Mouse (Mus musculus): Measurements from ENCODE around the gene Scarb1. TPM values are rescaled to one million over a fixed set of nuclear protein-coding genes. Genes with fewer than 3 reads are reported as not detected.

Gene Scarb1
- total RNA-seq, 2 experiments from 2014 or later: 49.0 to 145 TPM

- ATAC-seq (replicated peaks; ENCODE audit: poor library complexity, severe bottlenecking): no peak
Observed at GRCm38 (mm10) chr5:125310986-125311385, 29.9 kb downstream of the Scarb1 start.

DNA sequence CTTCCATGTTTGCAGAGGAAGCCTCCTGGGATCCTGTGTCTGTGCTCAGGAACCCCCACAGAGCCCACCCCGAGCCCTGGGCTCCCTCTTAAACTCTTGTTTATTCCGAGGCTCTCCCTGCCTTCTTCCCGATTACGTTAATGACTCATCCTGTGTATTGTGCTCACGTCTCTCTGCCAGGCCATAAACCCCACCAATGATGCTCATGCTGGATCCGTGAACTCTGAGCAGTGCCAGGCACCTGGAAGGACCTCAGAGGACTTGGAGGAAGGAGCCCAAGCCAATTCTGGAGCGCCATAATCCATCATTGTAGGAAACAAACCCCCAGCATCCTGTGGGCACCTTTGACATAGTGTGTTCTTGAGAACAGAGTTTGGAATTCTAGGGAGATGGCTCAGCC, 31.7 kb downstream of the Scarb1 start:
- ATAC-seq (replicated peaks; ENCODE audit: poor library complexity, severe bottlenecking): no peak

GRCm38 (mm10) chr5:125306824-125307223, 34.1 kb downstream of the Scarb1 start:
- ATAC-seq (replicated peaks; ENCODE audit: poor library complexity, severe bottlenecking): no peak

- 0 out of 2 replicates have a peak, but pooled peaks have one; percentile 31 for ATAC-seq (replicated peaks; ENCODE audit: poor library complexity, severe bottlenecking)
Observed at GRCm38 (mm10) chr5:125306372-125306771, 34.5 kb downstream of the Scarb1 start.

DNA sequence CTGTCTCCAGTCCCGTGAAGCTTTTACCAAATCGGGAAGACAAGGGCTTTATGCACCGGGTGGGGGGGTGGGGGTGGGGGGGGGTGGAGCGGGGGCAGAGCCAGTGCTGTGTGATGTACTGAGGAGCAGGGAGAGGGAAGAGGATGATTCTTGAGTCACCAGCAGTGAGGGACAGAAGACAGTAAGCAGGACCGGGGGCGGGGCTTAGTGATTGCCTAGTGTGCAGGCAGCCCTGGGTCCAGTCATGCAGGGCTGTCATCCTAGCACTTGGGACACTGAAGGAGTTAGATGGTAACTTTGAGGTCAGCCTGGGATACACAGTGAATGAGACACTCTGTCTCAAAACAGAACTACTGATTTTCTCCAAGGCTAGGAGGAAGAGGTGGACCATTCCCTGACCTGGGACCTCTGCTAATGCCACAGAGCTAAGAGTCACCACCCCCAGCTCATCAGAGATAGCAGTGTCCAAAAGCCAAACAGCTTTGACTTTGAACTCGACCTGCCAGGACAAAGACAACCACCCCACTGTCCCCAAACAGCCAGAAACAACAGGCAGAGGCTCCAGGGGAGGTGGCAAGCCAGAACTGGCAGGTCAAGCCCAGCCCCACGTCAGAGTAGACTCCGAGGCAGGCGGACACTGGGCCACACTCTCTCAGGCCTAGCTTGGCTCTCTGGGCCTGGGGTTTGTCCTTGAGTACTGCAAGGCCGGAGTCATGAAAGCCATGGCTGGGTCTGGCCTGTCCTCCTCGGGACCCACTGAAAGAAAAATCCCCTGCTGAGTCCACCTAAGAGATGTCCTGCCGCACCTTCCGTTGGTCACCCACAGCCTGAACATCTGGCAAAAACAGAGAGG, 35.4 kb downstream of the Scarb1 start:
- ATAC-seq (replicated peaks; ENCODE audit: poor library complexity, severe bottlenecking): no peak

GRCm38 (mm10) chr5:125304245-125304856, 36.5 kb downstream of the Scarb1 start:
- peak; percentile 48 for ATAC-seq (replicated peaks; ENCODE audit: poor library complexity, severe bottlenecking)

DNA sequence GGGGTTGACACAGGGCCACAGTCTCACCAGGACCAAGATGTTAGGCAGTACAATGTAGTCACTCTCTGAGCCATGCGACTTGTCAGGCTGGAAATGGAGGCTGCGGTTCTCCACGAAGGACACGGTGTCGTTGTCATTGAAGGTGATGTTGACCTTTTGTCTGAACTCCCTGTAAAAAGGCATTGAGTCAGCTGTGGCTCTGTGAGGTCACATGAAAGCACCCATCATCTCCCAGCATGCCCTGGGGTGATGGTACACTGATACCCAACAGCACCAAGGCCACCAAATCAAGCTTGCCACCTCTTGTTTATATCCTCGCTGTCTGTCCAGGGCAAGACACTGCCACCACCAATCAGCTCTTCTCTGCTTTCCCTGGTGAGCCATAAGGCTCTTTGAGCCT, 37.8 kb downstream of the Scarb1 start:
- no peak for ATAC-seq (replicated peaks; ENCODE audit: poor library complexity, severe bottlenecking)

DNA sequence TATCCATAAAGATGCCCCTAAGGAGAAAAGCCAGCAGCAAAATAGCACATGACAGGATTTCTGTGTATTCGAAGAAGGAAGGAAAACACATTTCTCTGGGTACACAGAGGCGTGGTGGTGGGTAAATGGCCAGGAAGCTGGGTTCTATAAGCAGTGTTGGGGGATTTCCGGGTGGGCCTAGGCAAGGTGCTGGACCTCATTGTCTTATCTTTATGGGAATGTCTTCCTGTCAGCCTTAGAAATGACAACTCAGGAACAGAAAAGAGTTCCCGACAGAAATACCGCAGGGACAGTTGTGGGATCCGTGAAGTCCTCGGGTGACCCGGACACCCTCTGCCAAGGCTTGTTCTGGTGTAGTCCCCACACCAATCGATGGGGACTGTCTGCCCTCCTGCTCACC, 42.7 kb downstream of the Scarb1 start:
- no peak for ATAC-seq (replicated peaks; ENCODE audit: poor library complexity, severe bottlenecking)

DNA sequence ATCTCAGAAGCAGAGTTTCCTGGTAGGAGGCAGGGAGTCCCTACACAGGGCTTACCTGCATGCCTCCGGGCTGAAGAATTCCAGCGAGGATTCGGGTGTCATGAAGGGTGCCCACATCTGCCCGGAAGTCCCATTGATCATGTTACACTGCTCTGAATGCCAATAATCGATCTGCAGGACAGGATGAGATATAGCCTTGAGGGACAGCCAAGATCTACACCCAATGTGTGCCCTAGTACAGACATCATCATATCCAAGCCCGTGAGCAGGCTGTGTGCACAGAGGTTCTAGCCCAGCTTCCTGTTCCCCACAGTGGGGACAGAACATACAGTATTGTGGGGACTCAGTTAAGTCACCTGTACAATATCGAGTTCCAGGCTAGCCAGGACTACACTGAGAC, 43.7 kb downstream of the Scarb1 start:
- ATAC-seq (replicated peaks; ENCODE audit: poor library complexity, severe bottlenecking): no peak

DNA sequence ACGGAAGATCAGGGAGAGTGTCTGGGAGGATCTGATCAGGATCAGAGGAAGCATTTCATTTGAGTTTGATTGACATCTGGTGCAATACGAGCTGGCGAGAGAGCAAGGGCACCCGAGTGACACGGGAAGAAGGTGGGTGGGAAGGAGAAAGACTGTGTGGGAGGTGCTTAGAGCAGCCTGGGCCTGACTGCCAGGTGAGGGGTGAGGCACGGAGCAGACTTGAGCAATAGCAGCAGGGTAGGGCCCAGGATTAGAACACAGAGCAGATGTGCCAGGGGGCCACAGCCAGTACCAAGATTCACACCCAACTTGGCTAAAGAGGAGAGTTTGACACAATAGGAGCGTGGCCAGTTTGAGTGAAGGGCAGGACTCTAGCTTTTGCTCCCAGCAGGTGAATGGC, 47.9 kb downstream of the Scarb1 start:
- no peak; the same call in 1 of the 2 replicates for ATAC-seq (replicated peaks; ENCODE audit: poor library complexity, severe bottlenecking)

- peak; percentile 97 for ATAC-seq (replicated peaks; ENCODE audit: poor library complexity, severe bottlenecking)
Observed at GRCm38 (mm10) chr5:125291895-125292294, 49.0 kb downstream of the Scarb1 start.

DNA sequence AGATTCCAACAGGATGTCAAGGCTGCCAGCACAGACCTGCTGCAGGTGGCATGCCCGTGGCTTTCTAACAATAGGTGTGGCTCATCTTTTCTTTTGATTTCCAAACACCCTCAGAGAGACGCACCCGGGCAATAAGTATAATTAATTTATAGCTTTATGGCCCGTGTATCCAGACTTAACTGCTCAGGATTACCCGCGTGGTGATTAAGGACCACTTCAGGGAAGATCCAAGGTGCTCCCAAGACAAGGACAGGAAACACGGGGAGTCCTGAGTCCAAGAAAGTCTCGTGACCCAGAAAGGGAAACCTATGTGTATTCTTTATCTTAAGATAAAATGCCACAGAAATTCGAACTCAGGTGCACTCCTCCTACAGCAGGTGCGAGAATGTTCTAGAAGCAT, 49.5 kb downstream of the Scarb1 start:
- ATAC-seq (replicated peaks; ENCODE audit: poor library complexity, severe bottlenecking): no peak

- no peak for ATAC-seq (replicated peaks; ENCODE audit: poor library complexity, severe bottlenecking)
Observed at GRCm38 (mm10) chr5:125287053-125287655, 53.7 kb downstream of the Scarb1 start.

- ATAC-seq (replicated peaks; ENCODE audit: poor library complexity, severe bottlenecking): no peak
Observed at GRCm38 (mm10) chr5:125286090-125286489, 54.8 kb downstream of the Scarb1 start.

- no peak for ATAC-seq (replicated peaks; ENCODE audit: poor library complexity, severe bottlenecking)
Observed at GRCm38 (mm10) chr5:125283748-125284640, 56.9 kb downstream of the Scarb1 start.

GRCm38 (mm10) chr5:125279216-125279615, 61.7 kb downstream of the Scarb1 start:
- ATAC-seq (replicated peaks; ENCODE audit: poor library complexity, severe bottlenecking): no peak

DNA sequence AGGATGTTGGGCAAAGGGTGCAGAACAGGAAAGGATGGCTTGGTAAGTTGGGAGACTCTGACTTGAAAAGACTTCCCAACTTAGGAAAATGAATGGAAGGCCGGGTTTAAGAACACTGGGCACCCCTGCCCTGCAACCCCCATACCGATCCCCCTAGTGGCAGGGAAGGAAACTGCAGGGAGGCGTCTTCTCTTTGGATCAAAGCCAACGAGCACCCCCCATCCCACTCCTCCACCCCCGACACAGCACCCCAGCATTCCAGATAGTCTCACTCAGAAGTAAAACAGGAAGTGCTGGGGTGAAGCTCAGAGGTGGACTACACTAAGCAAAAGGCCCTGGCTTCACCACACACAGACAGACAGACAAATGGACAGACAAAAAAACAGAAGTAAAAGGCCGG, 62.6 kb downstream of the Scarb1 start:
- ATAC-seq (replicated peaks; ENCODE audit: poor library complexity, severe bottlenecking): peak; percentile 38

- no peak for ATAC-seq (replicated peaks; ENCODE audit: poor library complexity, severe bottlenecking)
Observed at GRCm38 (mm10) chr5:125277313-125277712, 63.6 kb downstream of the Scarb1 start.

GRCm38 (mm10) chr5:125276765-125277164, 64.1 kb downstream of the Scarb1 start:
- no peak for ATAC-seq (replicated peaks; ENCODE audit: poor library complexity, severe bottlenecking)

- ATAC-seq (replicated peaks; ENCODE audit: poor library complexity, severe bottlenecking): no peak
Observed at GRCm38 (mm10) chr5:125275315-125275714, 65.6 kb downstream of the Scarb1 start.
